Mouse (Mus musculus) C2C12 (cell line): ENCODE data around the gene Tmem45b.

Experiments
- CEBPB ChIP-seq: IDR thresholded peaks from one replicate; pipeline ENCODE4 v1.6.1; 2011; ENCODE audit warnings: low read depth, mild to moderate bottlenecking, control low read depth, moderate library complexity
- CTCF ChIP-seq: IDR thresholded peaks from one replicate; pipeline ENCODE4 v1.5.1; 2011; ENCODE audit not compliant: control insufficient read depth, insufficient read depth, insufficient read length
- FOSL1 ChIP-seq: IDR thresholded peaks from one replicate; pipeline ENCODE4 v1.8.0; 2011; ENCODE audit warnings: mild to moderate bottlenecking, low read length; ENCODE audit not compliant: poor library complexity, insufficient read depth, severe bottlenecking
- MAX ChIP-seq: IDR thresholded peaks from one replicate; pipeline ENCODE4 v1.6.1; 2011; ENCODE audit warnings: mild to moderate bottlenecking, control low read depth
- MYOD1 ChIP-seq: IDR thresholded peaks from one replicate; pipeline ENCODE4 v1.6.1; 2011; ENCODE audit warnings: low read depth; ENCODE audit not compliant: control insufficient read depth, insufficient read length
- MYOG ChIP-seq: IDR thresholded peaks from one replicate; pipeline ENCODE4 v1.6.1; 2011; ENCODE audit not compliant: control insufficient read depth, insufficient read length; ENCODE audit errors: extremely low read depth
- USF1 ChIP-seq: IDR thresholded peaks from one replicate; pipeline ENCODE4 v1.6.1; 2011; ENCODE audit warnings: low read depth, mild to moderate bottlenecking, control low read depth, moderate library complexity

DNA sequence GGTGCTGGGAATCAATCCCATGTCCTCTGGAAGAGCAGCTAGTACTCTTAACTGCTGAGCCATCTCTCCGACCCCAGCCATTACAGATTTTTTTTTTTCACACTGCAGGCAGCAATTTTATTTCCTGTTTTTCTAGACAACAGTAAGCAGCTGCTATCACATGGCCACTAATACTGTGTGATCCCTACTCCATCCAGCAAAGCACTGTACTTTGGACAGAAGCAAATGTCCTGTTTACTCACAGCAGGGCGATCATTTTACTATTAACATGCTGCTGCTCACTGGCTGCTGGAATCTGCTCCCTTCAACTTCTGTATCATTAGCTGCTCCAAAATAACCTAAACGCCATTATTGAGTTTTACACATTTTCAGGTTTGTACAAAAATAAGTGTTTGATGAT, 30.8 kb downstream of the Tmem45b start:
- TF ChIP-seq CTCF (no peak), MYOD1 (no peak), CEBPB (no peak), MAX (no peak), MYOG (no peak), USF1 (no peak), FOSL1 (no peak)
